Mouse (Mus musculus) monocyte, adult 2 months (primary cell): ENCODE results near the gene Arl11.

ENCODE experiments used
- DNase-seq, 2 experiments: peaks; one replicate each; pipeline ENCODE4 v3.0.0; 2022; ENCODE audit warnings: low spot score in 2 of 2, low read depth in 1 of 2

Gene Arl11

GRCm38 (mm10) chr14:61327618-61328450 lies 18.3 kb downstream of the Arl11 start:
- peak in 1 of 2 experiments; percentile 24 for DNase-seq

- DNase-seq = no peak
These were observed 21.0 kb downstream of the Arl11 start for GRCm38 (mm10) chr14:61330591-61330990.

GRCm38 (mm10) chr14:61330996-61331561 lies 21.5 kb downstream of the Arl11 start:
- DNase-seq = peak; percentile 28 to 46

DNA sequence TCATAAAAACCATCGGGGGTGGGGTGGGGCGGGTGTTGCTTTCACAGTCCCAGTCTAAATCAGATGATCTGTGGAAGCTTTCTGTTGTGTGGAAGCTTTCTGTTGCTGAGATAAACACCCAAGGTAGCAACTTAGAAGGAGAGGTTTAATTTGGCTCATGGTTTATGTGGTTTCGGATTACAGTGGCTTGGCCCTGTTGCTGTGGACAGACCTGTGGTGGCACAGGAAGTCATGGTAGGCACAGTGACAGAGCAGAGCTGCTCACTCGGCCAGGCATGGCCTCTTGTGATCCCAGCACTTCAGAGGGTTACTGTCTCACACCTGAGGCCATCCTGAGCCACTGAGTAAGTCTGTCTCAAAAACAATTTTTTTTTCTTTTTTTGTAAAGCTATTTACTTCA lies 29.8 kb downstream of the Arl11 start:
- no peak for DNase-seq

- DNase-seq = no peak
These were observed 35.0 kb downstream of the Arl11 start for GRCm38 (mm10) chr14:61344590-61344989.

DNA sequence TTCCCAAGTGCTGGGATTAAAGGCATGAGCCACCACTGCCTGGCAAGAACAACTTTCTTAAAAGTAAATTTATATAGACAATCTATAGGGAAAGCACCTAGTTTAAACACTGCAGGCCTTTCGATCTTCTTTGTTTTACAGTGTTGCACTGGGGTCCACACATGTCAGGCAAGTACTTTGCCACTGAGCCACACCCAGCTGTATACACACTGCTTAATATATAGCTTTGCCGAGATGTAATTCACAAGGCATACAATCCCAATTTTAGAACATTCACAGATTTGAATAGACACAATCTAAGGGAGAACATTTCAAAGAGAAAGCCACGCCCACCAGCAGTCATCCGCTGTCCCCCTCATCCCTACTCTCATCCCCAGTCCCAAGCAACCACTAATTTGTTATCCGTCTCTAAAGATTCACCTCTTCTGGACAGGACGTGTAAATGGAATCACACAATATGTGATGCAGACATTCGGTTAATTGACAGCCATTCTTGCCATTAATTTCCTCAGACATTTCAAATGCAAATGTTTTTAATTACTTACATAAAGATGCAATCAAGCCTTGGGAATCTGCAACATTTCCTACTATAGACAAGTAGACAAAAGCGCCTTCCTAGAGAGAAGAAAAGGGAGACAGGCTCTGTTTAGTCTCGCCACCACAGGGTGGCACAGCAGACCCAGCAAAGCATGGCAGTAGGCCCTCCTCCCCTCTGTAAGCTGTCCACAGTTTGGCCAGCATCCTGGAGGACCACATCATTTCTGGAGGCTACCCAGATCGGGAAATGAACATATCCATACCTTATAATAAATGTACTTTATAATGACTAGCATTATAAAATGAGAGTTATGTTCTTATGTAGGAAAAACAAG lies 37.5 kb downstream of the Arl11 start:
- no peak for DNase-seq

DNA sequence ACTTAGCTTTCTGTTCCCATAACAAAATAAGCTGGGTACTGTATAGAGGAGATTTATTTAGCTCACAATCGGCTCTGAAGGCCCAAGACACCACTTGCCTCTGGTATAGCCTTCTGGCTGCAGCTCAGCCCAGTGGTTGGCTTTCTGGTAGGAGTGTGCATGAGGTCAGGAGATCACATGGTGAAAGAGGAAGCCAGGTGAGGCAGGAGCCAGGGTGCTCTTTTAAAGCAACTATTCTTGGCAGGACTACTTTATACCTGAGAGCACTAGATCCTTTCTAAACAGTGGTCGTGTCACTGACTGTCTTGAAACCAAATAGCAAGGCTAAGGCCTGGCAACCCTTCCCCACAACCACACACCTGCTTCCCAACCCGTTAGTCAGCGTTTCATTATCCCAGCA lies 40.3 kb downstream of the Arl11 start:
- no peak for DNase-seq

- DNase-seq = no peak
These were observed 41.3 kb downstream of the Arl11 start for GRCm38 (mm10) chr14:61350808-61351207.

DNA sequence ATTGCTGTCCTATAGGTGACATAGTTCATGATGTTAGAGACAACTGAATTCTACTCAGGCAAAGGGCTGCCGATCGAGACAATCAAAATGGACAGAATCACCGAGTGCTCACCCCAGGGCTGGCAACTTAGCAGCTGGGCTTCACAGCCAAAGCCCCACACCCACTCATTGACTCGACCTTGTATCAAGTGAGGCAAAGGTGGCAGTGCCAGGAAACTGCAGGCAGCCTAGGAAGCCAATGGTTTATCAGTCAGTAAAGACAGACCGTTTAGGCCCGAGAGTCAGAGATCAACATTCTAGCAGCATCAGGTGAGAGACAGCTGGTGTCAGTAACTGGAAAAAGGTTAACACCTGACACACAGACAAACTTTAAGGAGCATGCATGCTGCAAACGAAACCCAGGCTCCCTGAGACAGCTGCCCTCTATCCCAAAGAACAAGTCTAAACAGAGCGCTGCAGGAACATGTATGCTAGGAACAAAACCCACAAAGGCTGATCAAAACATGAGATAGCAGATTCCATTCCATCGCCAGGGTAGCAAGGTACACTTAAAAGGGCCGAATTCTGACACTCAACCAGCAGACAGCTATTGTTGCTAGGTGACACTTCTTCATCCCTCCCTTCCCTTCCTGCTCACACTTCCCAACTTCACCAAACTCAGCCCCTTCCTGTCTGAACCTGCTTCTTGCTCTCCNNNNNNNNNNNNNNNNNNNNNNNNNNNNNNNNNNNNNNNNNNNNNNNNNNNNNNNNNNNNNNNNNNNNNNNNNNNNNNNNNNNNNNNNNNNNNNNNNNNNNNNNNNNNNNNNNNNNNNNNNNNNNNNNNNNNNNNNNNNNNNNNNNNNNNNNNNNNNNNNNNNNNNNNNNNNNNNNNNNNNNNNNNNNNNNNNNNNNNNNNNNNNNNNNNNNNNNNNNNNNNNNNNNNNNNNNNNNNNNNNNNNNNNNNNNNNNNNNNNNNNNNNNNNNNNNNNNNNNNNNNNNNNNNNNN lies 45.0 kb downstream of the Arl11 start:
- no peak for DNase-seq

- DNase-seq = peak; percentile 64 to 74
These were observed 50.8 kb downstream of the Arl11 start, which contains the start of gene Ebpl for GRCm38 (mm10) chr14:61360131-61360980. TSS of gene Ebpl (minus strand) at chr14:61360439.

DNA sequence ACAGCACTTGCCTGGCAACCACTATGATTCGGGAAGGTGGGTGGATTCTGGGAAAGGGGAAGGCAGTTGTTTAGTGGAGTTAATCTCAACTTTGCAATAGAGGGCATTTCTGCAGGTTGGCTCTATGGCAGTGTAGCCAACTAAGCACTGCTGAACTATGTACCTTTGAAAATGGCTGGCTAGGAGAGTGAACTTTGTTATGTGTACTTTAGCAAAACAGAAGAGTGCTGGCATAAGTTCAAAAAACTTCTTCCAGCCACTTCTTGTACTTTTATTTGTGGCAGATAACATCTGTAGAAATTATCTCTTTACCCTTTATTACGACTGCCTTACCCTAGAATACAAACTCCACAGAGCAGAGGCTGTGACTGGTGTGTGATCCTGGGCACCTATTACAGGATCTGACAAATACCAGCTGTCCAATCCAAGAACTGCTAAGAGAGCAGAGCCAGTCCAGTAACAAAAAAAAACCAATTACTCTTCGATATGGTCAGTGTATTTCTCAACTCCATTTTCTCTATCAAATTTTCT lies 51.5 kb downstream of the Arl11 start:
- DNase-seq = no peak
